Mouse (Mus musculus): ENCODE results near the gene Tnfrsf11a.

DNA sequence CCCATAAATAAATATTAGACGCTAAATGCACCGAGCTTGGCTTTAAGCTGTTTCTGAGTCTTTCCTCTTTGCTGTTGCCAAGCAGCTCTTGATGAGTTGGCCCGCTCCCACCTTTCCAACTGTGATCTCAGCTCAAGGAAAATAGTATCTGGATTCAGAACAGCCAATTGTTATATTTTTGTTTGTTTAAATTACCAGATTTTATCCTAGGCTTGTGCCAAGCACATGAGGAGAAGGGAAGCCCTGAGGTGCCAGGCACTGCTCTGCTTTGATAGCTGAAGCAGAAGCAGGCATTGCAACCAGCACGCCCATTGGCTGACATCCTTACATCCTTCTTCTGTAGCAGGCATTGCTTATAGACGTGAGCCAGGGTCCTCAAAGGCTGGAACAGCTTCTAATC, 114.5 kb downstream of the Tnfrsf11a start:
- TF ChIP-seq POLR2A (IDR thresholded peaks at IDR 0.05; ENCODE audit: extremely low read depth, insufficient read depth, low read length) (no peak), CTCF (IDR thresholded peaks at IDR 0.05; ENCODE audit: extremely low read depth, insufficient read depth, low read length) (no peak)
